16 mouse cellular contexts compared by ENCODE assay signal in the genomic region with DNA sequence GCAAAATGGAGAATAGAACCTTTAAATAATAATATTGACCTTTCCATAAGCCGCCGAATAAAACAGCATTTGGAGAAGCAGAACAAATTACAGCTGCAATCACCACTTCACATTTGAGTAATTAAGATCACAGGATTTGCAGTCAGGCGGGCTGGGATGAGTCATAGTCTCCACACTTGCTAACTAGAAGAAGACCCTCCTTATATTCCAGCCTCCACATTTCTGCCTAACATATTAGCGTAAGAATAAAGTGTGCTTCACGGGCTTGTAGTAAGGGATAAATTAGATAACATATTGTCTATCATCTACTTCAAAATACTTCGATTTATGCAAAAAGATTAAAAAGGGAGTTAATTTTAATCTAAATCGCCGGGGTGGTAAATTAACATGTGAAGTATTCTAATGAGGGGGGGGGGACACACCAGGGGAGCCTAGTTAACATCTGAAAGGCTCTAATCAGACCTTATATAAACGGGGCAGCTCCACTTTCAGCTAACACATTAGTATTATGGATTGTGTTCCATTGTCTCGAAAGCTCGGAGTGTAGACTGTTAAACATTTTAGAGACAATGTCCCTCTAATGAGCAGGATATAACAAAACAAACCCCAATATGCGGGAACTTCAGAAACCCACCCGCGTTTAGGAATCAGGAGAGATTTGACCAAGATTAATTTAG.
DNase-seq lines count a peak whose midpoint lies in the region; ATAC-seq and TF ChIP-seq lines count a peak whose summit lies in the region.
"Had no signal": no experiment of that assay in that cellular context is flagged by ENCODE, and none has a peak within 500 bp of the region (broad histone marks: within the 10 kb centered on the region; RNA-seq: fewer than 3 reads in every experiment).

No protein-coding gene starts in this region.

- H3K4me1 ChIP-seq in neural tube, embryonic 12.5 days, result peaks cover 27% of the 10 kb centered on the region
- H3K4me1 ChIP-seq in hindbrain, postnatal 0 days (ENCODE audit: insufficient read depth, low read length), result peaks cover 13% of the 10 kb centered on the region
- H3K4me1 ChIP-seq: heart, embryonic 10.5 days; liver, embryonic 13.5 days had no signal

- no peak overlapping the region for H3K27ac ChIP-seq in neural tube, embryonic 12.5 days
- H3K27ac ChIP-seq in hindbrain, postnatal 0 days, result 0 out of 2 replicates have a peak overlapping the region, but pooled peaks have one; percentile 11
- H3K27ac ChIP-seq: heart, embryonic 10.5 days; liver, embryonic 13.5 days had no signal

- no peak for TF ChIP-seq CTCF in hindbrain, postnatal 0 days (IDR thresholded peaks at IDR 0.05; ENCODE audit: low read depth)

- no peak for ATAC-seq in neural tube, embryonic 12.5 days (ENCODE audit: low FRiP score, low read depth)
- peak; percentile 41; the same call in 1 of the 2 replicates for ATAC-seq in hindbrain, postnatal 0 days

- H3K27me3 ChIP-seq in neural tube, embryonic 12.5 days (replicated peaks), result no peaks in the 10 kb centered on the region
- H3K27me3 ChIP-seq in hindbrain, postnatal 0 days (ENCODE audit: insufficient read depth, low read length), result no peaks in the 10 kb centered on the region
- H3K27me3 ChIP-seq: liver, embryonic 13.5 days had no signal

- H3K4me3 ChIP-seq in neural tube, embryonic 12.5 days, result no peak overlapping the region
- no peak overlapping the region for H3K4me3 ChIP-seq in hindbrain, postnatal 0 days (ENCODE audit: low read length)
- H3K4me3 ChIP-seq: erythroblast, embryonic 14.5 days; heart, embryonic 10.5 days; liver, embryonic 13.5 days had no signal

- peaks cover 4% of the 10 kb centered on the region; the same call in 1 of the 2 replicates for H3K36me3 ChIP-seq in neural tube, embryonic 12.5 days
- 0 out of 2 replicates have a peak, but pooled peaks cover 3% of the 10 kb centered on the region for H3K36me3 ChIP-seq in hindbrain, postnatal 0 days (ENCODE audit: insufficient read depth, low read length)
- H3K36me3 ChIP-seq: heart, embryonic 10.5 days; liver, embryonic 13.5 days had no signal

- H3K4me2 ChIP-seq in neural tube, embryonic 12.5 days (replicated peaks), result 0 out of 2 replicates have a peak overlapping the region, but pooled peaks have one; percentile 14
- H3K4me2 ChIP-seq in hindbrain, postnatal 0 days (ENCODE audit: low read depth, low read length), result no peak overlapping the region
- H3K4me2 ChIP-seq: liver, embryonic 13.5 days had no signal

- no peaks in the 10 kb centered on the region for H3K9me3 ChIP-seq in neural tube, embryonic 12.5 days
- H3K9me3 ChIP-seq in hindbrain, postnatal 0 days (ENCODE audit: low read length), result no peaks in the 10 kb centered on the region
- H3K9me3 ChIP-seq: heart, embryonic 10.5 days; liver, embryonic 13.5 days had no signal

- peak; percentile 14 for DNase-seq in heart, adult 11 months
- no peak for DNase-seq in heart, postnatal 4 days
- DNase-seq in neural tube, embryonic 10.5 days (ENCODE audit: extremely low spot score, low spot score), result no peak
- DNase-seq in hindbrain, postnatal 0 days (ENCODE audit: low spot score), result no peak
- peak; percentile 56 for DNase-seq in telencephalon, adult 2 months (ENCODE audit: low read depth, low spot score)
- no peak for DNase-seq in ovary, adult 18-20 months (ENCODE audit: low spot score)
- no peak for DNase-seq in testis, postnatal 14 days (ENCODE audit: low spot score)
- DNase-seq: adrenal gland, adult 8-10 months; cerebellum, postnatal 10 days; kidney, adult 9 months; left cerebral cortex, postnatal 4 days; liver, embryonic 13.5 days; spleen, adult 18-20 months had no signal

- H3K9ac ChIP-seq in neural tube, embryonic 12.5 days, result no peak overlapping the region
- no peak overlapping the region for H3K9ac ChIP-seq in hindbrain, postnatal 0 days (replicated peaks; ENCODE audit: low read length)
- H3K9ac ChIP-seq: liver, embryonic 13.5 days had no signal

- WGBS in neural tube, embryonic 12.5 days, result 14% methylated on average over 14 of the region's 14 CpGs
- WGBS in hindbrain, postnatal 0 days, result 23% methylated on average over 14 of the region's 14 CpGs

Comparison
In these comparisons a context has a peak if more than half of its experiments do, and no peak if none do; other contexts are left out.
1. DNase-seq: peak in heart, adult 11 months (single experiment) and telencephalon, adult 2 months (single experiment); none in heart, postnatal 4 days (single experiment), neural tube, embryonic 10.5 days (single experiment), hindbrain, postnatal 0 days (single experiment), ovary, adult 18-20 months (single experiment) and testis, postnatal 14 days (single experiment).